ENCODE assay signal across 34 mouse cellular contexts in genomic region chr5:92664321-92664720, GRCm38 (mm10). TPM values are rescaled to one million over a fixed set of nuclear protein-coding genes. Genes with fewer than 3 reads are reported as not detected.
DNase-seq lines count a peak whose midpoint lies in the region; ATAC-seq and TF ChIP-seq lines count a peak whose summit lies in the region.
"Had no signal": no experiment of that assay in that cellular context is flagged by ENCODE, and none has a peak within 500 bp of the region (broad histone marks: within the 10 kb centered on the region; RNA-seq: fewer than 3 reads in every experiment).

No protein-coding gene starts in this region.

- no peak overlapping the region for H3K9ac ChIP-seq in hindbrain, postnatal 0 days (replicated peaks; ENCODE audit: low read length)
- no peak overlapping the region for H3K9ac ChIP-seq in hindbrain, embryonic 14.5 days
- no peak overlapping the region for H3K9ac ChIP-seq in CH12.LX (ENCODE audit: insufficient read depth, low read depth)
- H3K9ac ChIP-seq: embryonic facial prominence, embryonic 15.5 days; forebrain, embryonic 12.5 days; heart, embryonic 15.5 days; hindbrain, embryonic 12.5 days; kidney, embryonic 15.5 days; limb, embryonic 15.5 days; liver, embryonic 14.5 days; neural tube, embryonic 12.5 days had no signal

- no peak for TF ChIP-seq POLR2A in CH12.LX (IDR thresholded peaks at IDR 0.05; ENCODE audit: low read depth, low read length)

- no peak overlapping the region for H3K27ac ChIP-seq in hindbrain, postnatal 0 days
- no peak overlapping the region for H3K27ac ChIP-seq in hindbrain, embryonic 14.5 days
- no peak overlapping the region for H3K27ac ChIP-seq in CH12.LX (ENCODE audit: insufficient read depth, low read depth)
- H3K27ac ChIP-seq: embryonic facial prominence, embryonic 10.5 days; embryonic facial prominence, embryonic 15.5 days; forebrain, embryonic 12.5 days; heart, embryonic 10.5 days; heart, embryonic 15.5 days; hindbrain, embryonic 12.5 days; kidney, embryonic 15.5 days; limb, embryonic 10.5 days; limb, embryonic 15.5 days; liver, embryonic 14.5 days; macrophage; neural tube, embryonic 12.5 days; stomach, postnatal 0 days had no signal

- no peaks in the 10 kb centered on the region for H3K4me1 ChIP-seq in hindbrain, postnatal 0 days (ENCODE audit: insufficient read depth, low read length)
- H3K4me1 ChIP-seq in hindbrain, embryonic 14.5 days (replicated peaks; ENCODE audit: control insufficient read depth, insufficient read depth, low read length): no peaks in the 10 kb centered on the region
- H3K4me1 ChIP-seq in CH12.LX (ENCODE audit: control insufficient read depth in 1 of 2, insufficient read depth in 2 of 2): peaks cover 0 to 6% of the 10 kb centered on the region in 2 experiments; a peak in 2 of 4 replicates
- H3K4me1 ChIP-seq: embryonic facial prominence, embryonic 10.5 days; embryonic facial prominence, embryonic 15.5 days; forebrain, embryonic 12.5 days; heart, embryonic 10.5 days; heart, embryonic 15.5 days; hindbrain, embryonic 12.5 days; kidney, embryonic 15.5 days; limb, embryonic 10.5 days; limb, embryonic 15.5 days; neural tube, embryonic 12.5 days had no signal

- TF ChIP-seq CTCF in hindbrain, postnatal 0 days (IDR thresholded peaks at IDR 0.05; ENCODE audit: low read depth): 0 out of 2 replicates have a peak, but pooled peaks have one; percentile 25
- peak in 1 of 2 experiments; percentile 51; a peak in 2 of 4 replicates for TF ChIP-seq CTCF in CH12.LX (conservative IDR thresholded peaks at IDR 0.05 in 1 of 2, IDR thresholded peaks at IDR 0.05 in 1 of 2; ENCODE audit: low read depth in 2 of 2, low read length in 2 of 2)

- no peaks in the 10 kb centered on the region for H3K36me3 ChIP-seq in hindbrain, postnatal 0 days (ENCODE audit: insufficient read depth, low read length)
- H3K36me3 ChIP-seq in hindbrain, embryonic 14.5 days (replicated peaks; ENCODE audit: control insufficient read depth, insufficient read depth): no peaks in the 10 kb centered on the region
- no peaks in the 10 kb centered on the region for H3K36me3 ChIP-seq in CH12.LX (replicated peaks in 1 of 2; ENCODE audit: control insufficient read depth in 1 of 2, insufficient read depth in 1 of 2, low read length in 1 of 2)
- H3K36me3 ChIP-seq: embryonic facial prominence, embryonic 10.5 days; embryonic facial prominence, embryonic 15.5 days; forebrain, embryonic 12.5 days; heart, embryonic 10.5 days; heart, embryonic 15.5 days; hindbrain, embryonic 12.5 days; kidney, embryonic 15.5 days; limb, embryonic 10.5 days; neural tube, embryonic 12.5 days had no signal

- TF ChIP-seq RAD21 in CH12.LX (IDR thresholded peaks at IDR 0.05; ENCODE audit: low read depth, low read length): peak; percentile 33

- WGBS in hindbrain, postnatal 0 days: 60% methylated on average over 2 of the region's 2 CpGs
- WGBS in hindbrain, embryonic 14.5 days: 65% methylated on average over 2 of the region's 2 CpGs

- TF ChIP-seq EP300 in CH12.LX (IDR thresholded peaks at IDR 0.05; ENCODE audit: low read length): no peak

- no peaks in the 10 kb centered on the region for H3K79me2 ChIP-seq in CH12.LX (replicated peaks; ENCODE audit: control insufficient read depth, extremely low read depth, insufficient read depth, poor library complexity, severe bottlenecking)

- no peak overlapping the region for H3K4me3 ChIP-seq in hindbrain, postnatal 0 days (ENCODE audit: low read length)
- H3K4me3 ChIP-seq in hindbrain, embryonic 14.5 days (replicated peaks; ENCODE audit: low read length): no peak overlapping the region
- H3K4me3 ChIP-seq in CH12.LX (replicated peaks in 1 of 3; ENCODE audit: low read depth in 2 of 3, low read length in 2 of 3, poor library complexity in 1 of 3): no peak overlapping the region
- H3K4me3 ChIP-seq: embryonic facial prominence, embryonic 10.5 days; embryonic facial prominence, embryonic 15.5 days; forebrain, embryonic 12.5 days; heart, embryonic 10.5 days; heart, embryonic 15.5 days; hindbrain, embryonic 12.5 days; kidney, embryonic 15.5 days; limb, embryonic 10.5 days; limb, embryonic 15.5 days; myocyte; neural tube, embryonic 12.5 days had no signal

- in situ Hi-C loops in CH12.LX (cut with MboI; ENCODE audit: low pct_ligation_motif_present, low pct_unique_long_range_greater_than_20kb, low sequenced_read_pairs): loop anchor here (25.0 kb wide), 2 partner anchors 202 to 273 kb away; no protein-coding TSS in a partner anchor

- intact Hi-C loops in left cerebral cortex, postnatal 10 days (cut with DNase I): no loop called here

- no peak for ATAC-seq in hindbrain, postnatal 0 days
- no peak for ATAC-seq in hindbrain, embryonic 14.5 days (ENCODE audit: low FRiP score)

- H3K4me2 ChIP-seq in hindbrain, postnatal 0 days (ENCODE audit: low read depth, low read length): no peak overlapping the region
- H3K4me2 ChIP-seq in hindbrain, embryonic 14.5 days (replicated peaks): no peak overlapping the region
- H3K4me2 ChIP-seq in CH12.LX (ENCODE audit: insufficient read depth, low read depth, poor library complexity, severe bottlenecking): no peak overlapping the region
- H3K4me2 ChIP-seq: embryonic facial prominence, embryonic 15.5 days; forebrain, embryonic 12.5 days; heart, embryonic 15.5 days; hindbrain, embryonic 12.5 days; kidney, embryonic 15.5 days; limb, embryonic 15.5 days; midbrain, embryonic 11.5 days; neural tube, embryonic 12.5 days had no signal

- dilution Hi-C loops in CH12.LX (cut with MboI; ENCODE audit: extremely low pct_ligation_motif_present, extremely low pct_unique_long_range_greater_than_20kb, low sequenced_read_pairs): no loop called here

- H3K9me3 ChIP-seq in hindbrain, postnatal 0 days (ENCODE audit: low read length): no peaks in the 10 kb centered on the region
- no peaks in the 10 kb centered on the region for H3K9me3 ChIP-seq in hindbrain, embryonic 14.5 days (ENCODE audit: control insufficient read depth, low read length)
- H3K9me3 ChIP-seq in CH12.LX (replicated peaks; ENCODE audit: low read length): no peaks in the 10 kb centered on the region
- H3K9me3 ChIP-seq: embryonic facial prominence, embryonic 10.5 days; embryonic facial prominence, embryonic 15.5 days; forebrain, embryonic 12.5 days; heart, embryonic 10.5 days; heart, embryonic 15.5 days; hindbrain, embryonic 12.5 days; kidney, embryonic 15.5 days; limb, embryonic 10.5 days; limb, embryonic 15.5 days; neural tube, embryonic 12.5 days had no signal

- no peaks in the 10 kb centered on the region for H3K27me3 ChIP-seq in hindbrain, postnatal 0 days (ENCODE audit: insufficient read depth, low read length)
- H3K27me3 ChIP-seq in hindbrain, embryonic 14.5 days (ENCODE audit: control insufficient read depth, insufficient read depth, low read length): no peaks in the 10 kb centered on the region
- no peaks in the 10 kb centered on the region for H3K27me3 ChIP-seq in CH12.LX (replicated peaks)
- H3K27me3 ChIP-seq: embryonic facial prominence, embryonic 15.5 days; forebrain, embryonic 12.5 days; heart, embryonic 15.5 days; hindbrain, embryonic 12.5 days; kidney, embryonic 15.5 days; limb, embryonic 15.5 days; neural tube, embryonic 12.5 days had no signal

- no peak for DNase-seq in hindbrain, postnatal 0 days (ENCODE audit: low spot score)
- no peak for DNase-seq in hindbrain, embryonic 14.5 days (ENCODE audit: low spot score)
- DNase-seq in 3T3-L1 (ENCODE audit: low read depth, low spot score) (peak; percentile 20), CH12.LX (ENCODE audit: extremely low read depth) (no peak), NIH3T3 (ENCODE audit: low read depth) (peak; percentile 14)
- DNase-seq in left cerebral cortex, postnatal 10 days (ENCODE audit: extremely low spot score in 1 of 2, low spot score in 2 of 2): no peak
- no peak for DNase-seq in heart, adult 18-20 months
- DNase-seq in kidney, adult 18-20 months: no peak
- DNase-seq: adrenal gland, adult 8-10 months; cerebellum, adult 8-10 months; cerebellum, postnatal 25 days; gastrocnemius, postnatal 36 days; kidney, adult 11 months; kidney, postnatal 25 days; right cerebral cortex, adult 18-20 months; thymus, adult 2 months; thymus, postnatal 36 days had no signal

TF ChIP-seq in CH12.LX, 34 proteins besides CTCF, POLR2A, EP300 and RAD21:
- no peak for TF ChIP-seq TBP (conservative IDR thresholded peaks at IDR 0.05; ENCODE audit: low read depth, low read length)
- no peak; the same call in 1 of the 2 replicates for TF ChIP-seq ZNF384 (IDR thresholded peaks at IDR 0.05; ENCODE audit: low read depth, low read length)
- TF ChIP-seq SMC3 (IDR thresholded peaks at IDR 0.05; ENCODE audit: low read depth, low read length): 0 out of 2 replicates have a peak, but pooled peaks have one; percentile 4

RNA-seq across cellular contexts. Expression of gene Ccdc158, which starts 10.8 kb away (rescaled TPM):
- 0.26 and 0.72 TPM in 2 replicates for total RNA-seq in hindbrain, postnatal 0 days (2014; rRNA removed)
- polyA plus RNA-seq in hindbrain, postnatal 0 days (2015; fragmentation: Nextera tagmentation; extraction: Ambion mirVana): 0.23 and 0.28 TPM in 2 replicates
- polyA plus RNA-seq in hindbrain, embryonic 14.5 days (2014; fragmentation: Nextera tagmentation; extraction: Ambion mirVana): 0.78 and 1.0 TPM in 2 replicates
- not detected in 2 replicates for total RNA-seq in CH12.LX (2012; rRNA removed)
- not detected in 2 replicates for total RNA-seq in CH12.LX (2014; rRNA removed)
- polyA plus RNA-seq in CH12.LX (2012; ENCODE audit: insufficient read length, low read depth): not detected in 2 replicates
- total RNA-seq in left cerebral cortex, postnatal 10 days (2021): under 1 TPM; 0.26 to 0.41 TPM
- not detected for total RNA-seq in heart, adult 18-20 months (2021)
- total RNA-seq: heart, postnatal 25 days had no signal
- polyA plus RNA-seq: C2C12, macrophage, myocyte had no signal

RNA-seq across cellular contexts. Expression of gene Shroom3, which starts 18.9 kb away (rescaled TPM):
- 9.7 and 18.9 TPM in 2 replicates for total RNA-seq in hindbrain, postnatal 0 days (2014; rRNA removed)
- polyA plus RNA-seq in hindbrain, postnatal 0 days (2015; fragmentation: Nextera tagmentation; extraction: Ambion mirVana): 1.1 and 1.2 TPM in 2 replicates
- 2.3 and 2.6 TPM in 2 replicates for polyA plus RNA-seq in hindbrain, embryonic 14.5 days (2014; fragmentation: Nextera tagmentation; extraction: Ambion mirVana)
- 0.04 and 0.25 TPM in 2 replicates for total RNA-seq in CH12.LX (2012; rRNA removed)
- total RNA-seq in CH12.LX (2014; rRNA removed): not detected in 2 replicates
- 0.11 and 0.94 TPM in 2 replicates for polyA plus RNA-seq in CH12.LX (2012; ENCODE audit: insufficient read length, low read depth)
- 1 to 10 TPM; 4.2 to 4.9 TPM for total RNA-seq in left cerebral cortex, postnatal 10 days (2021)
- total RNA-seq in heart, adult 18-20 months (2021): 10 to 100 TPM; 26.3 to 30.0 TPM
- polyA plus RNA-seq: macrophage had no signal

Comparison
In these comparisons a context has a peak if more than half of its experiments do, and no peak if none do; other contexts are left out.
1. DNase-seq: peak in 3T3-L1 (single experiment) and NIH3T3 (single experiment); none in hindbrain, postnatal 0 days (single experiment), hindbrain, embryonic 14.5 days (single experiment), CH12.LX (single experiment), left cerebral cortex, postnatal 10 days (0 of 2), heart, adult 18-20 months (0 of 2) and kidney, adult 18-20 months (single experiment).